Mouse (Mus musculus) spleen, adult 12 weeks (tissue): ENCODE results near the gene Msrb1.

ENCODE experiments used
- DNase-seq: peaks from one replicate; pipeline ENCODE4 v3.0.0; 2022; ENCODE audit warnings: low spot score

Gene Msrb1

DNA sequence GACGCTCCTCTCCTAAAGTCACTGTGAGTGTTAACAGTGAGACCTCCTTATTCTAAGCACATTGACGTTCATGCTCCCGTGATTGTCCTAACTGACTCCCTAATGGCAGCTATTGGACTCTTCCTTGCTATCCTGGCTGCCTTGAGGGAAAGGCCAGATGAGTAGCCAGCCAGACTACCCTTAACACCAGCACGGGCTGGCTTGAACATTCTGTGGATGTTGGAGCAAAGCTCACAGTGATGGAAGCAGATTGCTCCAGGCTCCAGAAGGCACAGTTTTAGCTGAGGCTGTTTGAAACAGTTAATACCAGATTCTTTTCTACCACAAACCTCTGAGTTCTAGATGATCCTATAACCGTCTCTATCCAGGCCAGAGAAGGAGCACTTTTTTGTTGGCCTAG is 7.5 kb downstream of the Msrb1 start:
- DNase-seq: no peak

- no peak for DNase-seq
Measured at GRCm38 (mm10) chr17:24744381-24744780, 7.9 kb downstream of the Msrb1 start.

GRCm38 (mm10) chr17:24745526-24746497 is 9.4 kb downstream of the Msrb1 start:
- peak; percentile 62 for DNase-seq

GRCm38 (mm10) chr17:24746986-24747385 is 10.5 kb downstream of the Msrb1 start:
- no peak for DNase-seq

GRCm38 (mm10) chr17:24751528-24751927 is 15.1 kb downstream of the Msrb1 start:
- DNase-seq: no peak

DNA sequence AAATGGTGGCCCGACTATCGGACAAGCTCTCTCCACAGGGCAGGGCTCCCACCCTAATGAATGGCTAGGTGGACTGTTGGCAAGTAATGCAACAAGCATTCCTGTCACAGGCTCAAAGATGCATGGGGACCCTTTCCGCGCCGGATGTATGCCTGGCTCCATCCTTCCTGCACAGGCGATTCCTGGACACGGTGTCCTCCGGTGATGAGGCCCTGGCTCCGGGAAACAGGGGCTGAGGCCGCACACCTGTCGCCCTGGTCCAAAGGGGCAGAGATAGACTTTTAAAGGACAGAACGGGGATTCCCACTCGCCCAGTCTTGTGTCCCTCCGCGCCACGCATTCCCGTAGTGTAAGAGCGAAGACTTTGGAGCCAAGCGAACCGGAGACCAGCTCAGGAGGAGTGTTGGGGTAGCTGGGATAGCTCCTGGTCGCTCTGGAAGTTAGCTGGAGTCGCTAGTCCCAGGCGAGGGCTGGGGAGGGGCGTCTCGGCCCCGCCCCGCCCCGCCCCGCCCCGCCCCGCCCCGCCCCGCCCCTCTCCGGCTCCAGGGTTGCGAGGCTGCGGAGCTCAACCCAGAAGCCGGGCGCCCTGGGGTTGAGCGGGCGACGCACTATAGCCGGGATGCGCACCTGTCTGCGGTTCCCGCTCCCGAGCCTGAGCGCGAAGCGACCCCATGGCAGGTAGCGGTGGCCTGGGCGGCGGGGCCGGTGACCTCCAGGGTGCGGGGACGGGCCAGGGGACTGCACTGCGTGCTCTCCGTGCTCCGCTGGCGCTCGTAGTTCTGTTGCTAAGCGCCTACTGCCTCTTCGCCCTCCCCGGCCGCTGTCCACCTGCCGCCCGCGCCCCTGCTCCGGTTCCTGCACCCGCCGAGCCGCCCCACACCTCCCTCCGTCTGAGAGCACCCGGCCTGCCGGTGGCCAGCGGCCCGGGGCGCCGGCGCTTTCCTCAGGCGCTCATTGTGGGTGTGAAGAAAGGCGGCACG is 16.3 kb downstream of the Msrb1 start, which contains the start of gene Hs3st6:
TSS of gene Hs3st6 (plus strand) at position 574 of the 980 bp plus-strand sequence.
- DNase-seq: no peak

GRCm38 (mm10) chr17:24757394-24757793 is 21.0 kb downstream of the Msrb1 start:
- no peak for DNase-seq

DNA sequence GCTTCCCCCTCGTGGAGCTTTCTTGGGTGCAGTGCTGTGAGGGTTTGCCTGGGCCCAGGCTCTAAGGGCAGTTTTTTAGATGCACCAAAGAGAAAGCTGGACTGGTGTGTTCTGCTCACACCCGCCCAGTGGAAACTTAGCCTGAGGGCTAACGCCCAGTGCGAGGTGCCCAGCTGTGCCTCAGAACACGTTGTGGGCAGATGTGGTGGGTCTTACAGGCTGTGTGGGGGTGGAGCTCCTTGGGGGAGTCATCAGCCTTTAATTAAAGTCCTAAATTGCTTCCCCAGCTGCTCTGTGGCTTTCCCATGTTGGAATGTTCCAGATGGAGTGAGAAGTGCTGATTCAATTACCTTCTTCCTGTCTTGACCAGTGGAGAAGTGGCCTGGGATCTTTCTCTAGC is 24.7 kb downstream of the Msrb1 start:
- no peak for DNase-seq

- no peak for DNase-seq
Measured at GRCm38 (mm10) chr17:24765016-24765905, 28.8 kb downstream of the Msrb1 start.

- DNase-seq: no peak
Measured at GRCm38 (mm10) chr17:24766266-24766875, 29.9 kb downstream of the Msrb1 start.

- no peak for DNase-seq
Measured at GRCm38 (mm10) chr17:24769146-24769545, 32.7 kb downstream of the Msrb1 start.

DNA sequence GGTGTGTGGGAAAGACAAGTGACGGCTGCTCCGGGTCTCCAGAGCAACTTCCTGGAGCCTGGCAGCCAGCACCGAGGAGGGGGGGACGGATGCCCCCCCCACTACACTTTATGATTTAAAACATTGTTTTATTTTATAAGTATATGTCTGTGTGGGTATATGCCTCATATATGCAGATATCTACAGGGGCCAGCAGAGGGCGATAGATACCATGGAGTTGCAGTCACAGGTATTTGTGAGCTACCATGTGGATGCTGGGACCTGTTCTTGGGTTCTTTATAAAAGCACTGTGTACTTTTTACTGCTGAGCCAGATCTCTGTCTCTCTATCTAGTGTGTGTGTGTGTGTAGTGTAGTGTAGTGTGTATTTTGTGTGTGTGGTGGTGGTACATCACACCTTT is 36.8 kb downstream of the Msrb1 start:
- no peak for DNase-seq

- DNase-seq: no peak
Measured at GRCm38 (mm10) chr17:24775173-24775572, 38.7 kb downstream of the Msrb1 start.

DNA sequence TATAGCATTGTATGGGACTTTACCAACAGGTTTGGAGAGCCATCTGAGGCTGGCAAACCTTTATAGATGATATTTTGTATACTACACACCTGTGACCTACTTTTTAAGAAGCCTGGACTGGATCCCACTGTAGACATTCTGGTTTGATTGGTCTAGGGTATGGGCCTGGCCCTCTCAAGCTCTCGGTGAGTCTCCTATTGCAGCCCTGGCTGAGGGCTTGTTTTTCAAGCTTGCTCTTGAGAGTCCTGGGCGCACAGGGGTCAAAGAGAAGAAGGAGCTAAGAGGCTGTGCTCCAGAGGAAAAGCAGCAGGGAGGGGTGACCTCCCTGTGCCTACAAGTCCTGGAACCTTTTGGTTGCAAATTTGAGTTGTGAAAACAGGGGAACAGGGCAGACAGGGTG is 40.6 kb downstream of the Msrb1 start:
- no peak for DNase-seq

DNA sequence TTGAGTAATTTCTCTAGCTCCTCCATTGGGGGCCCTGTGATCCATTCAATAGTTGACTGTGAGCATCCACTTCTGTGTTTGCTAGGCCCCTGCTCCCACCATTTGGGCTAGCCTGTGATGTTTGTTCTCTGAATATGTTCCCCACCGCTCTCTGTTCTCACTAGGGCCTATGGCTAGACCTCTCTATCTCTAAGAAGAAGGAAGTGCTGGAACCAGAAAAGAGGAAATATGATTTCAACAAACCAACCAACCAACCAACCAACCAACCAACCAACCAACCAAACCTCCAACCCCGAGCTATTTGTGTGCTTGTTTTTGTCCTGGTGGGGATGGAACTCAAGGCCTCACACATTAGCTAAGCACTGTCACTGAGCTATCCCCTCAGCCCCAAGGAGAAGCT is 44.4 kb downstream of the Msrb1 start:
- no peak for DNase-seq

DNA sequence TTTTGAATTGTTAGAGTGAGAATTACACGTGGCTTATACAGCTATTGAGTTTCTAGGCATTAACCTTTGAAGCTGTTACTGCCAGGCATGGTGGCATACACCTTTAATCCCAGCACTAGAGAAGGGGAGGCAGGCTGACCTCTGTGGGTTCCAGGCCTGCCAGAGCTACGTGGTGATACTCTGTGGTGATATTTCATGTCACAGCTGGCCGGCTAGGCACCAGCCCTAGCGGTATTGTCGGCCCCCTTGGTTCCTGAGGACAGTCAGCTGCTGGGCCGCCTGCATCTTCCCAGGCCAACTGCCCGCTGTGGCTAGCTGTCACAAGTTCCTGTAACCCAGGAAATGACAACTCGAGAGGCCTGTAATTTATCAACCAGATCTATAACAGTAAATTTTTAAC is 55.7 kb downstream of the Msrb1 start:
- no peak for DNase-seq
